Mouse (Mus musculus) megakaryocyte, embryonic 14.5 days (primary cell): ENCODE data around the gene H6pd.

Experiments
- FLI1 ChIP-seq: IDR thresholded peaks from 2 replicates; pipeline ENCODE4 v1.6.1; 2012; ENCODE audit warnings: low read length, inconsistent platforms, mixed read lengths
- GATA1 ChIP-seq: IDR thresholded peaks from 3 replicates; pipeline ENCODE4 v1.6.1; 2012; ENCODE audit warnings: mixed read lengths, low read length, inconsistent platforms, borderline replicate concordance

DNA sequence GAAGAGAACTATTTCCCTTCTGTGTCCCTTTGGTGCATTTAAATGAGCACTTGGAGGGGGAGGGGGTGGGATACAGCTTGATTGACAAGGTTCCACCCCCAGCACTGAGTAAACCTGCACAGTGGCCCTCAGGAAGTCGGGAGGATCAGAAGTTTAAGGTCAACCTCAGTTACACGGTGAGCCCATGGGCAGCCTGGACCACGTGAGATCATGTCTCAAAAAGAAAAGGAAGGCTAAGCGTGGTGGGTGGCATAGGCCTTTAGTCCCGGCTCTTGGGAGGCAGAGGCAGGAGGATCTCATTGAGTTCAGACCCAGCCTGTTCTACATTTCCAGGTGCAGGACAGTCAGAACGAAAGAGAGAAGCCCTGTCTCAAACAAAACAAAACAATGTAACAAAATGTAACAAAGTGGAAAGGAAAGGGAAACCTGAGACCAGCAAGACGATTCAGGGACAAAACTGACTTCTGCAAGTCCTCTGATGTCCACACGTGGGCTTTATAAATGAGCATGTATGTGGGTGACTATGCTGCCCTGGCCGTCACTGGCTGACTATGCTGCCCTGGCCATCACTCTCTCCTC lies 31.3 kb upstream of the H6pd start:
- TF ChIP-seq GATA1: no peak
- TF ChIP-seq FLI1: no peak
